Mouse (Mus musculus) CH12.LX (cell line): ENCODE results near the gene Atxn7l3. TPM values are rescaled to one million over a fixed set of nuclear protein-coding genes. Genes with fewer than 3 reads are reported as not detected.

Experiments
- DNase-seq: peaks from one replicate; pipeline ENCODE4 v3.0.0-alpha.2; 2013; ENCODE audit errors: extremely low read depth
- H3K27ac ChIP-seq: 2 replicates; pipeline ENCODE4 v1.5.1; 2012; ENCODE audit warnings: low read depth, mild to moderate bottlenecking, control low read depth, moderate library complexity; ENCODE audit not compliant: insufficient read depth
- H3K27me3 ChIP-seq: replicated peaks from 2 replicates; pipeline ENCODE3; 2012; ENCODE audit warnings: inconsistent platforms
- H3K36me3 ChIP-seq, 2 experiments: replicated peaks in 1 of 2; 2 replicates each; pipeline versions ENCODE3 to v1.6.1; 2012; ENCODE audit warnings: inconsistent platforms in 1 of 2, low read length in 1 of 2, mild to moderate bottlenecking in 1 of 2, mixed read lengths in 1 of 2, moderate library complexity in 1 of 2; ENCODE audit not compliant: control insufficient read depth in 1 of 2, insufficient read depth in 1 of 2
- H3K4me1 ChIP-seq, 2 experiments: 2 replicates each; pipeline ENCODE4 v1.6.1; 2012; ENCODE audit warnings: inconsistent platforms in 1 of 2, moderate library complexity in 1 of 2; ENCODE audit not compliant: insufficient read depth in 2 of 2, control insufficient read depth in 1 of 2
- H3K4me2 ChIP-seq: 2 replicates; pipeline ENCODE4 v1.6.1; 2012; ENCODE audit warnings: low read depth, mild to moderate bottlenecking, control low read depth; ENCODE audit not compliant: poor library complexity, insufficient read depth, severe bottlenecking
- H3K4me3 ChIP-seq, 3 experiments: fragments of 150-350 bp in 1 of 3; sonication (generic) in 1 of 3; replicated peaks in 1 of 3; 2 replicates each; pipeline versions ENCODE3 to v1.5.1; 2011 to 2012; ENCODE audit warnings: low read depth in 2 of 3, low read length in 2 of 3, mild to moderate bottlenecking in 2 of 3, moderate library complexity in 2 of 3, control low read depth in 1 of 3, improper control_type of control experiment in 1 of 3, inconsistent platforms in 1 of 3, mixed read lengths in 1 of 3; ENCODE audit not compliant: poor library complexity in 1 of 3
- H3K79me2 ChIP-seq: replicated peaks from 2 replicates; pipeline ENCODE4 v1.6.1; 2012; ENCODE audit warnings: mild to moderate bottlenecking, moderate library complexity; ENCODE audit not compliant: control insufficient read depth, poor library complexity, insufficient read depth, severe bottlenecking; ENCODE audit errors: extremely low read depth
- H3K9ac ChIP-seq: 2 replicates; pipeline ENCODE4 v1.6.1; 2012; ENCODE audit warnings: low read depth, mild to moderate bottlenecking, control low read depth, moderate library complexity; ENCODE audit not compliant: insufficient read depth
- H3K9me3 ChIP-seq: replicated peaks from 2 replicates; pipeline ENCODE3; 2012; ENCODE audit warnings: low read length, inconsistent platforms, mixed read lengths
- BHLHE40 ChIP-seq: IDR thresholded peaks from 2 replicates; pipeline ENCODE4 v1.6.1; 2011; ENCODE audit warnings: mild to moderate bottlenecking, low read depth, low read length, improper control_type of control experiment
- CHD1 ChIP-seq: IDR thresholded peaks from 2 replicates; pipeline ENCODE4 v1.6.1; 2012; ENCODE audit warnings: low read depth, low read length, improper control_type of control experiment, inconsistent platforms
- CHD2 ChIP-seq: IDR thresholded peaks from 2 replicates; pipeline ENCODE4 v1.6.1; 2011; ENCODE audit warnings: low read length, improper control_type of control experiment
- CTCF ChIP-seq, 2 experiments: IDR thresholded peaks in 1 of 2; conservative IDR thresholded peaks in 1 of 2; 2 replicates each; pipeline ENCODE4 v1.5.1; 2011 to 2012; ENCODE audit warnings: low read depth in 2 of 2, low read length in 2 of 2, improper control_type of control experiment in 1 of 2, inconsistent platforms in 1 of 2, mild to moderate bottlenecking in 1 of 2, moderate library complexity in 1 of 2
- E2F4 ChIP-seq: IDR thresholded peaks from 2 replicates; pipeline ENCODE4 v1.6.1; 2011; ENCODE audit warnings: low read depth, low read length, improper control_type of control experiment; ENCODE audit not compliant: insufficient replicate concordance
- EP300 ChIP-seq: IDR thresholded peaks from 2 replicates; pipeline ENCODE4 v1.6.1; 2011; ENCODE audit warnings: low read length, improper control_type of control experiment
- ETS1 ChIP-seq: conservative IDR thresholded peaks from 2 replicates; pipeline ENCODE4 v1.6.1; 2012; ENCODE audit warnings: low read depth, mild to moderate bottlenecking, inconsistent platforms, low read length, improper control_type of control experiment, moderate library complexity
- GABPA ChIP-seq: IDR thresholded peaks from 2 replicates; pipeline ENCODE4 v1.6.1; 2012; ENCODE audit warnings: low read depth, low read length, improper control_type of control experiment, inconsistent platforms; ENCODE audit not compliant: insufficient replicate concordance
- IRF4 ChIP-seq: IDR thresholded peaks from 2 replicates; pipeline ENCODE4 v1.6.1; 2014; ENCODE audit warnings: low read depth, mild to moderate bottlenecking, inconsistent platforms, low read length, improper control_type of control experiment
- JUND ChIP-seq: conservative IDR thresholded peaks from 2 replicates; pipeline ENCODE4 v1.6.1; 2011; ENCODE audit warnings: low read depth, low read length, improper control_type of control experiment
- KAT2A ChIP-seq: IDR thresholded peaks from 2 replicates; pipeline ENCODE4 v1.6.1; 2012; ENCODE audit warnings: low read length, improper control_type of control experiment, inconsistent platforms; ENCODE audit not compliant: insufficient replicate concordance
- MAFK ChIP-seq: IDR thresholded peaks from 2 replicates; pipeline ENCODE4 v1.6.1; 2011; ENCODE audit warnings: low read length, improper control_type of control experiment; ENCODE audit not compliant: insufficient replicate concordance
- MAZ ChIP-seq: IDR thresholded peaks from 2 replicates; pipeline ENCODE4 v1.6.1; 2012; ENCODE audit warnings: low read depth, mild to moderate bottlenecking, inconsistent platforms, low read length, improper control_type of control experiment, moderate library complexity
- MXI1 ChIP-seq: IDR thresholded peaks from 2 replicates; pipeline ENCODE4 v1.6.1; 2011; ENCODE audit warnings: mild to moderate bottlenecking, low read depth, low read length, improper control_type of control experiment
- NELFE ChIP-seq: IDR thresholded peaks from 2 replicates; pipeline ENCODE4 v1.6.1; 2011; ENCODE audit warnings: low read depth, low read length, improper control_type of control experiment
- NRF1 ChIP-seq: IDR thresholded peaks from 2 replicates; pipeline ENCODE4 v1.6.1; 2014; ENCODE audit warnings: low read depth, mild to moderate bottlenecking, inconsistent platforms, low read length, improper control_type of control experiment, moderate library complexity
- PAX5 ChIP-seq: IDR thresholded peaks from 2 replicates; pipeline ENCODE4 v1.6.1; 2012; ENCODE audit warnings: low read length, inconsistent platforms, mixed read lengths
- POLR2A ChIP-seq: IDR thresholded peaks from 2 replicates; pipeline ENCODE4 v1.6.1; 2011; ENCODE audit warnings: low read depth, mild to moderate bottlenecking, improper control_type of control experiment, low read length
- POLR2AphosphoS2 ChIP-seq: IDR thresholded peaks from 2 replicates; pipeline ENCODE4 v1.6.1; 2011; ENCODE audit warnings: low read depth, low read length, improper control_type of control experiment
- RAD21 ChIP-seq: IDR thresholded peaks from 2 replicates; pipeline ENCODE4 v1.6.1; 2011; ENCODE audit warnings: low read depth, mild to moderate bottlenecking, low read length, improper control_type of control experiment, moderate library complexity
- RCOR1 ChIP-seq: conservative IDR thresholded peaks from 2 replicates; pipeline ENCODE4 v1.6.1; 2012; ENCODE audit warnings: low read depth, mild to moderate bottlenecking, inconsistent platforms, low read length, improper control_type of control experiment
- SIN3A ChIP-seq: IDR thresholded peaks from 2 replicates; pipeline ENCODE4 v1.6.1; 2012; ENCODE audit warnings: low read length, improper control_type of control experiment, inconsistent platforms
- SMC3 ChIP-seq: IDR thresholded peaks from 2 replicates; pipeline ENCODE4 v1.6.1; 2011; ENCODE audit warnings: low read depth, low read length, improper control_type of control experiment
- TBP ChIP-seq: conservative IDR thresholded peaks from 2 replicates; pipeline ENCODE4 v1.6.1; 2011; ENCODE audit warnings: low read depth, low read length, improper control_type of control experiment
- TCF12 ChIP-seq: IDR thresholded peaks from 2 replicates; pipeline ENCODE4 v1.6.1; 2014; ENCODE audit warnings: low read depth, mild to moderate bottlenecking, inconsistent platforms, low read length, improper control_type of control experiment
- UBTF ChIP-seq: IDR thresholded peaks from 2 replicates; pipeline ENCODE4 v1.6.1; 2012; ENCODE audit warnings: low read depth, mild to moderate bottlenecking, inconsistent platforms, low read length, improper control_type of control experiment, moderate library complexity
- USF1 ChIP-seq: IDR thresholded peaks from 2 replicates; pipeline ENCODE4 v1.6.1; 2014; ENCODE audit warnings: low read depth, mild to moderate bottlenecking, inconsistent platforms, low read length, improper control_type of control experiment
- USF2 ChIP-seq: conservative IDR thresholded peaks from 2 replicates; pipeline ENCODE4 v1.6.1; 2011; ENCODE audit warnings: low read depth, low read length, improper control_type of control experiment
- ZKSCAN1 ChIP-seq: IDR thresholded peaks from 2 replicates; pipeline ENCODE4 v1.6.1; 2012; ENCODE audit warnings: low read depth, inconsistent platforms, low read length, improper control_type of control experiment, borderline replicate concordance
- ZMIZ1 ChIP-seq: IDR thresholded peaks from 2 replicates; pipeline ENCODE4 v1.6.1; 2012; ENCODE audit warnings: low read depth, mild to moderate bottlenecking, inconsistent platforms, low read length, improper control_type of control experiment
- dilution Hi-C: fragments of 300-500 bp; cut with MboI; formaldehyde crosslinking; loops from 2 replicates; pipeline ENCODE4 v1.14.3; 2020; ENCODE audit warnings: low sequenced_read_pairs; ENCODE audit not compliant: extremely low pct_unique_long_range_greater_than_20kb, extremely low pct_ligation_motif_present
- in situ Hi-C: fragments of 300-500 bp; cut with MboI; formaldehyde crosslinking; loops from 3 replicates; pipeline ENCODE4 v1.14.3; 2019; ENCODE audit warnings: low sequenced_read_pairs, low pct_ligation_motif_present, low pct_unique_long_range_greater_than_20kb, mixed read lengths
- polyA plus RNA-seq: library from polyadenylated mRNA; unstranded; fragments of >175 nt; gene quantifications from 2 replicates; pipeline ENCODE4 v1.2.1, GENCODE M21; 2012; ENCODE audit warnings: low read depth; ENCODE audit not compliant: insufficient read length
- total RNA-seq, 2 experiments: library from RNA; depleted of rRNA; stranded (reverse); fragments of 300-350 nt in 1 of 2; fragments of >200 nt in 1 of 2; gene quantifications; 2 replicates each; pipeline ENCODE4 v1.2.3; 2012 to 2014

The Atxn7l3 gene
- total and polyA plus RNA-seq, 3 experiments = 40.7 to 59.0 (median 46.6) TPM

DNA sequence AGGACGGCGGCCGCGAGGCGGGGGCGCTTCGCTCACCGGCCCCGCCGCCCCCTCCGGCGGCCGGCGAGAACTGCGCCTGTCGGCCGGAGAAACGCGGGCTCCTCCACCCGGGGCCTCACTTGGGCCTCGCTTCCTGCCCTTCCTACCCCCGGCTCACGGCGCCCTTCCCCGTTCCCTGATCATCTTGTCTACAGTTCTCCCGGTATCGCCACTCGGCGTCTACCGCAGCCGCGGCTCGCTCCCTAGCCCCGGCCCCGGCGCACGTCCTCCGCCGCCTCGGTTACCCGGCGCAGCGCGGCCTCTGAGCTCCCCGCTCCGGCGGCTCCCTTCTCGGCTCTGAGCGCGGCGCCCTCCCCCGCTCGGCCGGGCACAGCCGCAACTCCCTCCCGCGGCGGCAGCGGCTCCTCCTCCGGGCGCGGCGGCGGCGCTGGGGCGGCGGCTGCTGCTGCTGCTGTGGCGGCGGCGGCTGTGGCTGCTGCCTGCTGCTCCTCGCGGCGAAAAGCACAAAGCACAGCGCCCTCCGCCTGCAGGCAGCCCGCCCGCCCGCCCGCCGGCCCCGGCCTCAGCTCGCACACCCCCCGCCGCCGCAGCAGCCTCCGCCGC, 21.0 kb upstream of the Atxn7l3 start:
- dilution Hi-C loops = loop anchor here (25.0 kb wide), 1 partner anchor 95 kb away; the partner anchor contains the start of gene Slc25a39
- Histone ChIP-seq H3K4me1 (peaks cover 6 to 37% of the 10 kb centered on the region in 2 experiments), H3K4me3 (peak overlapping the region; percentile 73 to 81 (median 75)), H3K36me3 (peaks cover 24 to 29% of the 10 kb centered on the region in 2 experiments), H3K27me3 (peaks cover 6% of the 10 kb centered on the region), H3K79me2 (peaks cover 42% of the 10 kb centered on the region), H3K9ac (peak overlapping the region; percentile 93), H3K9me3 (no peaks in the 10 kb centered on the region), H3K4me2 (peak overlapping the region; percentile 23; the same call in 1 of the 2 replicates), H3K27ac (peak overlapping the region; percentile 95)
- TF ChIP-seq SIN3A (no peak), UBTF (peak; percentile 99), CTCF (conservative IDR thresholded peaks at IDR 0.05 in 1 of 2, IDR thresholded peaks at IDR 0.05 in 1 of 2; ENCODE audit: low read depth in 2 of 2, low read length in 2 of 2) (peak in 1 of 2 experiments; percentile 41; a peak in 2 of 4 replicates)
- in situ Hi-C loops = no loop called here
- peak; percentile 54 for DNase-seq

DNA sequence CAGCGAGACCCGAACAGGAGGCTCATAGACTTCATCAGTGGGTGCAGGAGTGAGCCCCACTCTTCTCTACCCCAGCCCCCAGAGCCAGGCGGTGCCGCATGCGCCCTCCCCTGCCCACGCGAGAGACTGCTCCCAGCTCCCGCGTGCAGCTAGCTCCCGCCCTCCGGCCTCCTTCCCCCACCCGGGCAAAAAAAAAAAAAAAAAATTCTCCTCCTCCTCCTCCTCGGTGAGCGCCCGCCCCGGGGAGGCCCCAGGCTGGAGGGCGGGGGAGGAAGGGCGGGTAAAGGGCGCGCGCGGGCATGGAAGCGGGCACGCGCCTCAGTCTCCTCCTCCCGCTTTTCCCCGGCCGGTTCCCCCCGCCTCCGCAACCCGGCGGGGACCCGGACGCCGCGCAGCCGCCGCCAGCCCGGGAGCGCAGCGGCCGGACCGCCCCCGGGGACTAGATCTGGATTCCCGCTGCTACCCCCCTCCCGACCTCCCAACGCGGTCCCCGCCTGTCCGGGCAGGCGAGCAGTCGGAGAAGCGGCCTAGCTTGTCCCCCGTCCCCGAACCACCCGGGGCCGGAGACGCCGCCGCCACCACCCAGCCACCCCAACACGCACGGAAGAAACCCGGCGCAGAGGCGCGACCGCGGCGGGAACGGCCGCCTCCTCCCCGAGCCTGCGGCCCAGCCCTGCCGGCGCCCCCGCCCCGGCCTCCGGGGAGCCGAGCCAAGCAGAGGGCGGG, 20.3 kb upstream of the Atxn7l3 start:
- Histone ChIP-seq H3K79me2 (peaks cover 42% of the 10 kb centered on the region), H3K4me3 (peak overlapping the region; percentile 73 to 81 (median 75)), H3K4me2 (peak overlapping the region; percentile 61), H3K4me1 (peaks cover 8 to 43% of the 10 kb centered on the region in 2 experiments), H3K9ac (peak overlapping the region; percentile 93), H3K27me3 (peaks cover 1% of the 10 kb centered on the region), H3K9me3 (no peaks in the 10 kb centered on the region), H3K36me3 (peaks cover 31 to 36% of the 10 kb centered on the region in 2 experiments), H3K27ac (peak overlapping the region; percentile 95)
- in situ Hi-C loops = no loop called here
- dilution Hi-C loops = loop anchor here (25.0 kb wide), 1 partner anchor 96 kb away; the partner anchor contains the start of gene Slc25a39
- peak; percentile 92 for DNase-seq
- TF ChIP-seq USF1 (no peak), TBP (0 out of 2 replicates have a peak, but pooled peaks have one; percentile 35), NRF1 (peak; percentile 71), IRF4 (peak; percentile 47; the same call in 1 of the 2 replicates), ZMIZ1 (peak; percentile 80; the same call in 1 of the 2 replicates), USF2 (no peak), BHLHE40 (peak; percentile 71), GABPA (no peak), ETS1 (peak; percentile 68), RCOR1 (no peak), RAD21 (no peak; the same call in 1 of the 2 replicates), NELFE (peak; percentile 65), TCF12 (peak; percentile 73), KAT2A (0 out of 2 replicates have a peak, but pooled peaks have one; percentile 36), PAX5 (no peak), SMC3 (no peak; the same call in 1 of the 2 replicates), JUND (no peak), MXI1 (peak; percentile 80; the same call in 1 of the 2 replicates), POLR2A (peak; percentile 72), POLR2AphosphoS2 (no peak), EP300 (0 out of 2 replicates have a peak, but pooled peaks have one; percentile 18), ZKSCAN1 (no peak), MAFK (no peak), UBTF (no peak), E2F4 (no peak), CHD2 (peak; percentile 92), MAZ (peak; percentile 100), CHD1 (no peak; the same call in 1 of the 2 replicates)
